In the genomic region with DNA sequence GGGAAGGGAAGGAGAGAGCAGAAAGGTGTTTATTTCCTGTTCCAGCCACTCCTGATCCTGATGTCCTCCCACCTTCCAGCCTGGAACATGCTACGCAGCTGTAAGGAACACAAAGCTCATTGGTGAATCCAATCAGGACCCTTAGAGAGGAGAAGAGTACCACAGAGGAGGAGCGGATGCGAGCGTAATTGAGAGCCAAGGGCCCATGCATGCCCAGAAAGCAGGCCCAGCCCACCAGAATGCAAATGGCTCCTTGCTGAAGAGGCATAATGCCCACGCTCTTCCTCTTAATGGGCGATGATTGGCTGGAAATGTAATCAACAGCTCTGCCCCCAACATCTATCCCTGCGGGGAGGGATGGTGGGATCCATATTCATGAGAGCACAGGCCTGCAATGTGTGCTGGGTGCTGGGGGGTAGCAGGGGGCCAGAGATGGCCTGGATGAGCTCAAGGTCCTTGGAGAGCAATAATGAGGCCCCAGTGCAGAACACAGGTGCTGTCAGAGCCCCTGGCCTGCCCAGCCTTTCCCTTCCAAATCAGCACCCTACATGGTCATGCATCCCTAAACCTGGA, we compare ENCODE assay signal across 13 mouse cellular contexts.
DNase-seq lines count a peak whose midpoint lies in the region; ATAC-seq and TF ChIP-seq lines count a peak whose summit lies in the region.
"Had no signal": no experiment of that assay in that cellular context is flagged by ENCODE, and none has a peak within 500 bp of the region (broad histone marks: within the 10 kb centered on the region; RNA-seq: fewer than 3 reads in every experiment).

No protein-coding gene starts in this region.

- no peaks in the 10 kb centered on the region for H3K36me3 ChIP-seq in forebrain, postnatal 0 days (ENCODE audit: insufficient read depth)
- no peaks in the 10 kb centered on the region for H3K36me3 ChIP-seq in midbrain, embryonic 12.5 days
- H3K36me3 ChIP-seq in intestine, postnatal 0 days (ENCODE audit: control insufficient read depth, insufficient read depth) = no peaks in the 10 kb centered on the region

- no peak overlapping the region for H3K4me3 ChIP-seq in forebrain, postnatal 0 days (ENCODE audit: low read depth, low read length)
- no peak overlapping the region for H3K4me3 ChIP-seq in midbrain, embryonic 12.5 days
- H3K4me3 ChIP-seq in intestine, postnatal 0 days (ENCODE audit: low read depth, low read length) = no peak overlapping the region
- H3K4me3 ChIP-seq: megakaryocyte, embryonic 14.5 days had no signal

- WGBS in forebrain, postnatal 0 days = 22% methylated on average over 7 of the region's 7 CpGs
- WGBS in midbrain, embryonic 12.5 days = 58% methylated on average over 7 of the region's 7 CpGs
- 87% methylated on average over 7 of the region's 7 CpGs for WGBS in intestine, postnatal 0 days

- intact Hi-C loops in left cerebral cortex, postnatal 14 days (cut with DNase I) = no loop called here
- intact Hi-C loops in left cerebral cortex, postnatal 36 days (cut with DNase I) = no loop called here

- peaks cover 17% of the 10 kb centered on the region; the same call in 1 of the 2 replicates for H3K4me1 ChIP-seq in forebrain, postnatal 0 days (ENCODE audit: insufficient read depth)
- H3K4me1 ChIP-seq in midbrain, embryonic 12.5 days = peaks cover 52% of the 10 kb centered on the region
- H3K4me1 ChIP-seq in intestine, postnatal 0 days (replicated peaks; ENCODE audit: control insufficient read depth, insufficient read depth, low read length) = no peaks in the 10 kb centered on the region
- H3K4me1 ChIP-seq: megakaryocyte, embryonic 14.5 days had no signal

- H3K27ac ChIP-seq in forebrain, postnatal 0 days (ENCODE audit: low read depth, low read length) = peak overlapping the region; percentile 72
- peak overlapping the region; percentile 73 for H3K27ac ChIP-seq in midbrain, embryonic 12.5 days (replicated peaks)
- H3K27ac ChIP-seq in intestine, postnatal 0 days (ENCODE audit: low read depth, low read length) = no peak overlapping the region

- H3K9ac ChIP-seq in forebrain, postnatal 0 days = peak overlapping the region; percentile 14; the same call in 1 of the 2 replicates
- no peak overlapping the region for H3K9ac ChIP-seq in midbrain, embryonic 12.5 days (replicated peaks)
- H3K9ac ChIP-seq in intestine, postnatal 0 days (ENCODE audit: low read depth, low read length) = no peak overlapping the region

- peak; percentile 74 for ATAC-seq in forebrain, postnatal 0 days
- ATAC-seq in midbrain, embryonic 12.5 days (ENCODE audit: low FRiP score, low read depth) = peak; percentile 42
- ATAC-seq in intestine, postnatal 0 days = no peak

- no peaks in the 10 kb centered on the region; the same call in 1 of the 2 replicates for H3K27me3 ChIP-seq in forebrain, postnatal 0 days (ENCODE audit: insufficient read depth, low read length)
- H3K27me3 ChIP-seq in midbrain, embryonic 12.5 days = no peaks in the 10 kb centered on the region; the same call in 1 of the 2 replicates
- no peaks in the 10 kb centered on the region for H3K27me3 ChIP-seq in intestine, postnatal 0 days (replicated peaks; ENCODE audit: control insufficient read depth, insufficient read depth, low read length)
- H3K27me3 ChIP-seq: megakaryocyte, embryonic 14.5 days had no signal

- H3K4me2 ChIP-seq in forebrain, postnatal 0 days (ENCODE audit: low read depth) = no peak overlapping the region
- H3K4me2 ChIP-seq in midbrain, embryonic 12.5 days (replicated peaks) = no peak overlapping the region
- H3K4me2 ChIP-seq in intestine, postnatal 0 days (replicated peaks; ENCODE audit: low read depth) = no peak overlapping the region
- H3K4me2 ChIP-seq: liver, embryonic 11.5 days had no signal

- no peaks in the 10 kb centered on the region for H3K9me3 ChIP-seq in forebrain, postnatal 0 days (ENCODE audit: low read length)
- no peaks in the 10 kb centered on the region for H3K9me3 ChIP-seq in midbrain, embryonic 12.5 days
- H3K9me3 ChIP-seq in intestine, postnatal 0 days (ENCODE audit: control insufficient read depth) = no peaks in the 10 kb centered on the region

- peak; percentile 8 to 14 for DNase-seq in left cerebral cortex, postnatal 14 days (ENCODE audit: low spot score in 2 of 2)
- no peak for DNase-seq in left cerebral cortex, postnatal 36 days (ENCODE audit: low spot score in 2 of 2)
- DNase-seq in forebrain, postnatal 0 days = peak; percentile 62
- no peak for DNase-seq in adrenal gland, postnatal 14 days
- DNase-seq in kidney, postnatal 14 days = no peak
- DNase-seq: cerebellum, adult 8-10 months; heart, adult 18-20 months; heart, postnatal 4 days; thymus, postnatal 14 days had no signal

- no peak for TF ChIP-seq CTCF in forebrain, postnatal 0 days (IDR thresholded peaks at IDR 0.05; ENCODE audit: low read depth)
- TF ChIP-seq CTCF in intestine, postnatal 0 days (IDR thresholded peaks at IDR 0.05; ENCODE audit: low read depth) = no peak

Comparison
In these comparisons a context has a peak if more than half of its experiments do, and no peak if none do; other contexts are left out.
1. DNase-seq: peak in left cerebral cortex, postnatal 14 days (2 of 2) and forebrain, postnatal 0 days (single experiment); none in left cerebral cortex, postnatal 36 days (0 of 2), adrenal gland, postnatal 14 days (single experiment) and kidney, postnatal 14 days (single experiment).